Mouse (Mus musculus) forebrain, embryonic 15.5 days (tissue): Measurements from ENCODE around the gene Akt1. TPM values are rescaled to one million over a fixed set of nuclear protein-coding genes. Genes with fewer than 3 reads are reported as not detected.

Source experiments
- ATAC-seq: fragments of 200-750 bp; cut with Nextera tagmentation; replicated peaks from 2 replicates; pipeline ENCODE4 v1.8.0; 2017; ENCODE audit warnings: mild to moderate bottlenecking, moderate TSS enrichment, moderate library complexity
- H3K27ac ChIP-seq: fragments of 300-500 bp; sonication (generic); replicated peaks from 2 replicates; pipeline ENCODE4 v1.5.1; 2015; ENCODE audit warnings: mild to moderate bottlenecking, inconsistent platforms
- H3K27me3 ChIP-seq: fragments of 300-500 bp; sonication (generic); 2 replicates; pipeline ENCODE4 v1.6.1; 2015; ENCODE audit warnings: inconsistent platforms
- H3K36me3 ChIP-seq: fragments of 300-500 bp; sonication (generic); 2 replicates; pipeline ENCODE4 v1.6.1; 2015; ENCODE audit warnings: mild to moderate bottlenecking, inconsistent platforms
- H3K4me1 ChIP-seq: fragments of 300-500 bp; sonication (generic); 2 replicates; pipeline ENCODE4 v1.6.1; 2015; ENCODE audit warnings: inconsistent platforms
- H3K4me2 ChIP-seq: fragments of 300-500 bp; sonication (generic); replicated peaks from 2 replicates; pipeline ENCODE4 v1.6.1; 2015; ENCODE audit warnings: mild to moderate bottlenecking, inconsistent platforms
- H3K4me3 ChIP-seq: fragments of 300-500 bp; sonication (generic); 2 replicates; pipeline ENCODE4 v1.5.1; 2015; ENCODE audit warnings: mild to moderate bottlenecking, inconsistent platforms
- H3K9ac ChIP-seq: fragments of 300-500 bp; sonication (generic); replicated peaks from 2 replicates; pipeline ENCODE4 v1.6.1; 2015; ENCODE audit warnings: mild to moderate bottlenecking, inconsistent platforms
- H3K9me3 ChIP-seq: fragments of 300-500 bp; sonication (generic); 2 replicates; pipeline ENCODE4 v1.6.1; 2016; ENCODE audit warnings: inconsistent platforms
- WGBS: fragments of 180-500 bp; shearing (Covaris S2); methylation state at CpG from one replicate; pipeline ENCODE4 v1.1.7; 2015; ENCODE audit warnings: mixed read lengths; 5-methylcytosine and 5-hydroxymethylcytosine counted together
- polyA plus RNA-seq: library from polyadenylated mRNA; unstranded; fragments of >200 nt; fragmentation: Nextera tagmentation; extraction: Ambion mirVana; gene quantifications from 2 replicates; pipeline ENCODE4 v1.2.1, GENCODE M21; 2015

The Akt1 gene
- polyA plus RNA-seq, 1 experiment from 2014 or later: 79.1 TPM

GRCm38 (mm10) chr12:112665445-112665844, 9.2 kb downstream of the Akt1 start:
- H3K9me3 ChIP-seq: no peaks in the 10 kb centered on the region
- H3K4me2 ChIP-seq: peak overlapping the region; percentile 23
- H3K9ac ChIP-seq: no peak overlapping the region
- peaks cover 32% of the 10 kb centered on the region; the same call in 1 of the 2 replicates for H3K36me3 ChIP-seq
- H3K4me1 ChIP-seq: peaks cover 71% of the 10 kb centered on the region
- no peak overlapping the region for H3K4me3 ChIP-seq
- H3K27me3 ChIP-seq: no peaks in the 10 kb centered on the region
- peak overlapping the region; percentile 82 for H3K27ac ChIP-seq
- peak; percentile 32 for ATAC-seq
- WGBS: 11% methylated on average over 18 of the region's 18 CpGs

GRCm38 (mm10) chr12:112664656-112665055, 10.0 kb downstream of the Akt1 start:
- ATAC-seq: no peak
- no peaks in the 10 kb centered on the region for H3K9me3 ChIP-seq
- H3K4me2 ChIP-seq: no peak overlapping the region
- peaks cover 74% of the 10 kb centered on the region for H3K4me1 ChIP-seq
- H3K4me3 ChIP-seq: no peak overlapping the region
- no peak overlapping the region for H3K9ac ChIP-seq
- peaks cover 27% of the 10 kb centered on the region; the same call in 1 of the 2 replicates for H3K36me3 ChIP-seq
- peak overlapping the region; percentile 82 for H3K27ac ChIP-seq
- no peaks in the 10 kb centered on the region for H3K27me3 ChIP-seq
- WGBS: 46% methylated on average over 5 of the region's 5 CpGs

DNA sequence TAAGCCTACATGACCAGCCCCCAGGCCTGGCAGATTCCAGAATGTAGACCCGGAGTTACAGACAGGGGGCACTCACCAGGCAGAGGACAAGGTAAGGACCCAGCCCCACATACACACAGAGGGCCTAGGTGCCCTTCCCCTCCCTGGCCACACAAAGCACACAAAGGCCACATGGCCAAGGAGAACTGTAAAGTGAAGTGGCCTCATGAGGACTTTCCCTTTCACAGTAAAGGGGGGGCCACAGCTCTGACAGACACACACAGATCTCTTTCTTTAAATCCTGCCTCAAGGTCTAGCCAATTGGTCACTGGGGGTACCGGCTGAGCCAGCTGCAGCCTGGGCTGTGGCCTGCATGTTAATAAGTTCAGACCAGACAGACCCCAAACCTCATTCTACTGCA, 10.6 kb downstream of the Akt1 start:
- Histone ChIP-seq H3K4me1 (peaks cover 74% of the 10 kb centered on the region), H3K27me3 (no peaks in the 10 kb centered on the region), H3K4me3 (no peak overlapping the region), H3K36me3 (peaks cover 30% of the 10 kb centered on the region), H3K9ac (no peak overlapping the region), H3K9me3 (no peaks in the 10 kb centered on the region), H3K4me2 (0 out of 2 replicates have a peak overlapping the region, but pooled peaks have one; percentile 19), H3K27ac (peak overlapping the region; percentile 79)
- peak; percentile 7; the same call in 1 of the 2 replicates for ATAC-seq
- WGBS: 10% methylated on average over 2 of the region's 2 CpGs

- Histone ChIP-seq H3K4me3 (no peak overlapping the region), H3K4me2 (peak overlapping the region; percentile 19), H3K9ac (no peak overlapping the region), H3K27me3 (no peaks in the 10 kb centered on the region), H3K27ac (peak overlapping the region; percentile 79), H3K36me3 (peaks cover 31% of the 10 kb centered on the region), H3K9me3 (no peaks in the 10 kb centered on the region), H3K4me1 (peaks cover 74% of the 10 kb centered on the region)
- 24% methylated on average over 10 of the region's 12 CpGs for WGBS
- ATAC-seq: peak; percentile 28
Measured at GRCm38 (mm10) chr12:112663716-112664115, 11.0 kb downstream of the Akt1 start.

DNA sequence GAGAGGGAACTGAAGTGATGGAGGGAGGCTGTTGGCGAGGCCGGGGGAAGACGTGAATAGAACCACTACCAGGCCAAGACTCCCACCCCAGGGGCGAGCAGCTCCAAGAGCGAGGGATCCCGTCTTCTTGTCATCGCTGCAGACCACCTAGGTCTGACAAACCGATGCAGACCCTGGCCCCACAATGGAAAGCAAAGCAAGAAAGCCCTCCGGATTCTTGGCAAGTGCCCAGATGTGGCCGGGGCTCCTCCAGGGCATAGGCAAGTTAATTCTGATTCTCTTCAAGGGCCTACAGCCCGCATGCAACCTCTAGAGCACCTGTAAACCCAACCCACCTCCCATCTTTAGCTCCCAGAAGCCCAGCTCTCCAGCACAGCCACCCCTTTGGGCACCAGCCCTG, 11.4 kb downstream of the Akt1 start:
- Histone ChIP-seq H3K4me1 (peaks cover 74% of the 10 kb centered on the region), H3K27ac (peak overlapping the region; percentile 79), H3K4me3 (no peak overlapping the region), H3K36me3 (peaks cover 32% of the 10 kb centered on the region), H3K9ac (no peak overlapping the region), H3K9me3 (no peaks in the 10 kb centered on the region), H3K27me3 (no peaks in the 10 kb centered on the region), H3K4me2 (peak overlapping the region; percentile 19)
- ATAC-seq: no peak
- WGBS: 35% methylated on average over 11 of the region's 11 CpGs

DNA sequence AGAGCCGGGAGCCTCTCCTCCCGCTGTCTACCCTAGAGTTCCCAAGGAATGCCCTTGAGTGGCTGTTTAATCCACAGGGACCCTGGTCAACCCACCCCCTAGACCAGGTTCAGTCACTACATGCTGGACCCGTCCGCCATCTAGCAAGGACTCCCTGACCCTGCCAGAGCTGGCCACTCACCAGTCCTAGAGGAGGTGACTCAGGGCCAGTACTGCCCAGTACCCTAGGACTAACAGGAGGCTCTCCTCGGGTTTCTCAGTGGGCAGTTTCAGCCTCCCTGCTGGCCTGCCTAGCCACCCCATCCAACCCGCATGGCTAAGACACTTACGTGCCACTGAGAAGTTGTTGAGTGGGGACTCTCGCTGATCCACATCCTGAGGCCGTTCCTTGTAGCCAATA, 12.8 kb downstream of the Akt1 start:
- Histone ChIP-seq H3K36me3 (peaks cover 36% of the 10 kb centered on the region), H3K9ac (no peak overlapping the region), H3K27ac (peak overlapping the region; percentile 59; the same call in 1 of the 2 replicates), H3K9me3 (no peaks in the 10 kb centered on the region), H3K27me3 (no peaks in the 10 kb centered on the region), H3K4me3 (no peak overlapping the region), H3K4me2 (no peak overlapping the region), H3K4me1 (peaks cover 67% of the 10 kb centered on the region)
- no peak for ATAC-seq
- 80% methylated on average over 9 of the region's 9 CpGs for WGBS

GRCm38 (mm10) chr12:112661327-112661605, 13.4 kb downstream of the Akt1 start:
- no peak overlapping the region for H3K9ac ChIP-seq
- H3K4me3 ChIP-seq: no peak overlapping the region
- 58% methylated on average over 3 of the region's 3 CpGs for WGBS
- H3K27ac ChIP-seq: peak overlapping the region; percentile 59
- no peak for ATAC-seq
- peaks cover 42% of the 10 kb centered on the region for H3K36me3 ChIP-seq
- 0 out of 2 replicates have a peak overlapping the region, but pooled peaks have one; percentile 6 for H3K4me2 ChIP-seq
- no peaks in the 10 kb centered on the region for H3K27me3 ChIP-seq
- H3K9me3 ChIP-seq: no peaks in the 10 kb centered on the region
- H3K4me1 ChIP-seq: peaks cover 62% of the 10 kb centered on the region

GRCm38 (mm10) chr12:112660576-112661326, 13.9 kb downstream of the Akt1 start:
- WGBS: 18% methylated on average over 5 of the region's 5 CpGs
- no peaks in the 10 kb centered on the region for H3K27me3 ChIP-seq
- peak; percentile 30 for ATAC-seq
- no peaks in the 10 kb centered on the region for H3K9me3 ChIP-seq
- H3K36me3 ChIP-seq: peaks cover 47% of the 10 kb centered on the region
- H3K9ac ChIP-seq: no peak overlapping the region
- H3K4me1 ChIP-seq: peaks cover 57% of the 10 kb centered on the region
- H3K4me2 ChIP-seq: 0 out of 2 replicates have a peak overlapping the region, but pooled peaks have one; percentile 6
- peak overlapping the region; percentile 59 for H3K27ac ChIP-seq
- no peak overlapping the region for H3K4me3 ChIP-seq

DNA sequence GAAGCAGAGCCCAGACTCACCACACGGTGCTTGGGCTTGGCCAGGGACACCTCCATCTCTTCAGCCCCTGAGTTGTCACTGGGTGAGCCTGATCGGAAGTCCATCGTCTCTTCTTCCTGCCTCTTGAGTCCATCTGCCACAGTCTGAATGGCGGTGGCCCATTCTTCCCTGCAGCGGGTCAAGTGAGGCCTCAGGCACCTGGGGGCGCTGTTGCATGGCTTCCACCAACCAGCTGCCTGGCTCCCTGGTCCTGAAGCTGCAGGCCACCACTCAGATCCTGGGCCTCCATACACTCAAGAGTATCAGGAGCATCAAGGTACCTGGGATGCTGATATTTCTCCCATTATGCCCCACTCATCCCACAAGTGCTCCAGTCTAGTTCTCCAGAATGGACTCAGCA, 15.6 kb downstream of the Akt1 start:
- WGBS: 75% methylated on average over 6 of the region's 6 CpGs
- H3K27ac ChIP-seq: no peak overlapping the region

GRCm38 (mm10) chr12:112658619-112659018, 16.1 kb downstream of the Akt1 start:
- no peaks in the 10 kb centered on the region for H3K27me3 ChIP-seq
- 90% methylated on average over 7 of the region's 7 CpGs for WGBS
- peaks cover 36% of the 10 kb centered on the region for H3K4me1 ChIP-seq
- no peak for ATAC-seq
- no peaks in the 10 kb centered on the region for H3K9me3 ChIP-seq
- no peak overlapping the region for H3K9ac ChIP-seq
- H3K4me2 ChIP-seq: no peak overlapping the region
- H3K4me3 ChIP-seq: no peak overlapping the region
- no peak overlapping the region for H3K27ac ChIP-seq
- peaks cover 65% of the 10 kb centered on the region for H3K36me3 ChIP-seq

More for the DNA sequence above, 15.6 kb downstream of the Akt1 start:
- Histone ChIP-seq H3K4me1 (peaks cover 40% of the 10 kb centered on the region), H3K9me3 (no peaks in the 10 kb centered on the region), H3K9ac (no peak overlapping the region), H3K4me3 (no peak overlapping the region), H3K36me3 (peaks cover 60% of the 10 kb centered on the region), H3K27me3 (no peaks in the 10 kb centered on the region), H3K4me2 (no peak overlapping the region)
- ATAC-seq: no peak

DNA sequence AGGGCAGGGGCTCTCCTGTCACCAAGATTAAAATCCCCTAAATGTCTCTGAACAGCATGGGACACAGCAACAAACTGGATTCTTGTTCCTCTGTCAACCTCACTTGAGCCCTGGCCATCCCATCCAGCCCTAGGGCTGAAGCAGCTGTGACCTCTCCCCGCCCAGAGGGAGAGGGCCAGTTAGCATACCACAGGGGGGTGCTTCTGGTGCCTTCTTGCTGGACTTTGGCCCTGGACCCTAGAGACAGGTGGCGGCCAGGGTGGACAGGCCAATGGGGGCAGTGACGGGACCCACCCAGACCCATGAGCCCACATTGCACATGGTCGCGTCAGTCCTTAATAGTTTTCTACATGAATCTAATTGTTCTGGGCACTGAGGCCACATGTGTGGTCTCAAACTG, 20.6 kb downstream of the Akt1 start:
- Histone ChIP-seq H3K27ac (no peak overlapping the region), H3K36me3 (peaks cover 60% of the 10 kb centered on the region), H3K4me2 (no peak overlapping the region), H3K4me3 (no peak overlapping the region), H3K9me3 (no peaks in the 10 kb centered on the region), H3K4me1 (peaks cover 3% of the 10 kb centered on the region), H3K9ac (no peak overlapping the region), H3K27me3 (no peaks in the 10 kb centered on the region)
- 83% methylated on average over 5 of the region's 5 CpGs for WGBS
- ATAC-seq: no peak

DNA sequence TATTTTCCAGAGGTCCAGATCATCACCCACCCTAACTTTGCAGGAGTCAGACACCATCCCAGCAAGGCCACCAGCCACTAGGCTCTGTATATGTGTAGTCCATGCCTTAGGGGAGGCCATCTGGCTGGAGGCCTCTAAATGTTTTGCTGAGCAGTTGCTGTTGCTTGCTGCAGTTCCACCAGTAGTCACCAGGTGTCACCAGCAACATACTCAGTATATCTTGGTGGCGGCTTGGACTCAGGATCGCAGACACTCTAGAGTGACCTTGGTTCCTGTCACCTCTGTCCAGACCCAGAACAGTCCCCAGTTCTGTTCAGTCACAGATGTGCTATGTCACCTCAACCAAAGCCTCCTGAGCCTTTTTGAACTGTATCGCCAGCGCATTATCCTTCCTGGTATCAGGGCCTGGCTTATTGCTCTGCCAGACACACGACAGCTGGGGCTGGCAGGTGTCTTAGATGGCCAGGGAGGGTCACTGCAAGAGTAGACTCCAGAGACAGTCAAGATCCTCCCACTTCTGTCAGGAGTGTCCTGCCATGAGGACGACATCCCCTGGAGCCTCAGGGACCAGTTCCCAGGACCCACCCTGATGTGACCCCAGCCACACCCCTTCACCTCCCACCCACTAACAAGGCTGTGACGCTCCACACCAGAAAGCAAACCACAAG, 21.4 kb downstream of the Akt1 start:
- Histone ChIP-seq H3K36me3 (peaks cover 59% of the 10 kb centered on the region), H3K27ac (no peak overlapping the region), H3K4me2 (no peak overlapping the region), H3K27me3 (no peaks in the 10 kb centered on the region), H3K9ac (no peak overlapping the region), H3K9me3 (no peaks in the 10 kb centered on the region), H3K4me1 (peaks cover 3% of the 10 kb centered on the region), H3K4me3 (no peak overlapping the region)
- ATAC-seq: peak; percentile 59
- WGBS: 54% methylated on average over 7 of the region's 7 CpGs
